Mouse (Mus musculus) liver, embryonic 11.5 days (tissue): Measurements from ENCODE around the gene Acsf3. TPM values are rescaled to one million over a fixed set of nuclear protein-coding genes. Genes with fewer than 3 reads are reported as not detected.
A peak's percentile ranks its signal among the peaks of the same experiment; 100 is the strongest.

Experiments
- ATAC-seq: fragments of 200-750 bp; cut with Nextera tagmentation; replicated peaks from 2 replicates; pipeline ENCODE4 v1.8.0; 2017; ENCODE audit warnings: moderate number of reproducible peaks, mild to moderate bottlenecking, moderate TSS enrichment, moderate library complexity; ENCODE audit not compliant: low FRiP score
- DNase-seq: peaks from one replicate; pipeline ENCODE4 v3.0.0-alpha.2; 2017; ENCODE audit warnings: low spot score
- H3K27ac ChIP-seq: fragments of 300-500 bp; sonication (generic); 2 replicates; pipeline ENCODE4 v1.5.1; 2014; ENCODE audit warnings: mild to moderate bottlenecking, low read depth, low read length, control low read depth
- H3K27me3 ChIP-seq: fragments of 300-500 bp; sonication (generic); replicated peaks from 2 replicates; pipeline ENCODE4 v1.6.1; 2014; ENCODE audit warnings: low read length, mixed read lengths; ENCODE audit not compliant: control insufficient read depth, insufficient read depth
- H3K36me3 ChIP-seq: fragments of 300-500 bp; sonication (generic); 2 replicates; pipeline ENCODE4 v1.6.1; 2014; ENCODE audit warnings: mild to moderate bottlenecking, low read length, moderate library complexity, mixed read lengths; ENCODE audit not compliant: control insufficient read depth, insufficient read depth
- H3K4me1 ChIP-seq: fragments of 300-500 bp; sonication (generic); replicated peaks from 2 replicates; pipeline ENCODE4 v1.6.1; 2014; ENCODE audit warnings: low read length, mixed read lengths; ENCODE audit not compliant: control insufficient read depth, insufficient read depth
- H3K4me2 ChIP-seq: fragments of 300-500 bp; sonication (generic); 2 replicates; pipeline ENCODE4 v1.6.1; 2014; ENCODE audit warnings: mild to moderate bottlenecking, control low read depth, moderate library complexity
- H3K4me3 ChIP-seq: fragments of 300-500 bp; sonication (generic); 2 replicates; pipeline ENCODE4 v1.5.1; 2014; ENCODE audit warnings: low read depth, low read length, control low read depth
- H3K9ac ChIP-seq: fragments of 300-500 bp; sonication (generic); 2 replicates; pipeline ENCODE4 v1.6.1; 2014; ENCODE audit warnings: low read depth, low read length, control low read depth
- H3K9me3 ChIP-seq: fragments of 300-500 bp; sonication (generic); 2 replicates; pipeline ENCODE4 v1.6.1; 2016; ENCODE audit warnings: low read length, inconsistent platforms, mixed read lengths; ENCODE audit not compliant: control insufficient read depth
- WGBS: fragments of 180-500 bp; shearing (Covaris S2); extraction: QIAGEN DNeasy Blood & Tissue Kit; methylation state at CpG from one replicate; pipeline ENCODE4 v1.1.7; 2014; 5-methylcytosine and 5-hydroxymethylcytosine counted together
- polyA plus RNA-seq: library from polyadenylated mRNA; unstranded; fragments of >200 nt; fragmentation: Nextera tagmentation; extraction: Ambion mirVana; gene quantifications from 2 replicates; pipeline ENCODE4 v1.2.1, GENCODE M21; 2014

Acsf3 gene
- polyA plus RNA-seq, 1 experiment from 2014 or later = 16.6 TPM

- ATAC-seq = no peak
These were observed 79.8 kb downstream of the Acsf3 start for GRCm38 (mm10) chr8:122855123-122855522.

GRCm38 (mm10) chr8:122856288-122856687, 81.0 kb downstream of the Acsf3 start:
- Histone ChIP-seq H3K9ac (no peak overlapping the region), H3K36me3 (no peaks in the 10 kb centered on the region), H3K27ac (no peak overlapping the region), H3K4me2 (no peak overlapping the region), H3K4me3 (no peak overlapping the region), H3K4me1 (peaks cover 2% of the 10 kb centered on the region; the same call in 1 of the 2 replicates), H3K27me3 (peaks cover 8% of the 10 kb centered on the region; the same call in 1 of the 2 replicates), H3K9me3 (no peaks in the 10 kb centered on the region)
- DNase-seq (no peak), ATAC-seq (no peak; the same call in 1 of the 2 replicates)
- WGBS = 77% methylated on average over 8 of the region's 8 CpGs

More at GRCm38 (mm10) chr8:122855123-122855522, 79.8 kb downstream of the Acsf3 start:
- 79% methylated on average over 4 of the region's 4 CpGs for WGBS
- Histone ChIP-seq H3K36me3 (no peaks in the 10 kb centered on the region), H3K27ac (no peak overlapping the region), H3K9me3 (no peaks in the 10 kb centered on the region), H3K4me2 (no peak overlapping the region), H3K4me3 (no peak overlapping the region), H3K4me1 (peaks cover 2% of the 10 kb centered on the region; the same call in 1 of the 2 replicates), H3K9ac (no peak overlapping the region), H3K27me3 (peaks cover 3% of the 10 kb centered on the region; the same call in 1 of the 2 replicates)
- no peak for DNase-seq

- no peaks in the 10 kb centered on the region for H3K4me1 ChIP-seq
- no peak overlapping the region for H3K27ac ChIP-seq
- DNase-seq (no peak), ATAC-seq (no peak)
- H3K36me3 ChIP-seq = no peaks in the 10 kb centered on the region
- WGBS = 56% methylated on average over 13 of the region's 13 CpGs
- H3K4me3 ChIP-seq = no peak overlapping the region
- H3K4me2 ChIP-seq = no peak overlapping the region
- no peaks in the 10 kb centered on the region for H3K9me3 ChIP-seq
- H3K9ac ChIP-seq = no peak overlapping the region
- peaks cover 6% of the 10 kb centered on the region for H3K27me3 ChIP-seq
These were observed 84.6 kb downstream of the Acsf3 start for GRCm38 (mm10) chr8:122859843-122860242.

GRCm38 (mm10) chr8:122864719-122865129, 89.4 kb downstream of the Acsf3 start:
- Histone ChIP-seq H3K27ac (no peak overlapping the region), H3K9me3 (no peaks in the 10 kb centered on the region), H3K9ac (no peak overlapping the region), H3K4me1 (no peaks in the 10 kb centered on the region; the same call in 1 of the 2 replicates), H3K4me3 (no peak overlapping the region), H3K27me3 (peaks cover 6% of the 10 kb centered on the region), H3K36me3 (no peaks in the 10 kb centered on the region), H3K4me2 (peak overlapping the region; percentile 19)
- WGBS = 61% methylated on average over 26 of the region's 26 CpGs
- ATAC-seq = no peak
- DNase-seq = no peak

GRCm38 (mm10) chr8:122865441-122865840, 90.2 kb downstream of the Acsf3 start:
- no peak overlapping the region for H3K4me3 ChIP-seq
- no peaks in the 10 kb centered on the region for H3K9me3 ChIP-seq
- peaks cover 5% of the 10 kb centered on the region for H3K27me3 ChIP-seq
- no peak overlapping the region for H3K9ac ChIP-seq
- H3K4me2 ChIP-seq = peak overlapping the region; percentile 19; the same call in 1 of the 2 replicates
- DNase-seq = no peak
- H3K36me3 ChIP-seq = no peaks in the 10 kb centered on the region
- H3K4me1 ChIP-seq = peaks cover 6% of the 10 kb centered on the region
- ATAC-seq = no peak
- WGBS = 54% methylated on average over 10 of the region's 10 CpGs
- H3K27ac ChIP-seq = no peak overlapping the region

GRCm38 (mm10) chr8:122866231-122866630, 90.9 kb downstream of the Acsf3 start:
- Histone ChIP-seq H3K9me3 (no peaks in the 10 kb centered on the region), H3K27ac (no peak overlapping the region), H3K27me3 (no peaks in the 10 kb centered on the region; the same call in none of the 2 replicates), H3K4me3 (no peak overlapping the region), H3K36me3 (no peaks in the 10 kb centered on the region), H3K4me2 (no peak overlapping the region), H3K4me1 (peaks cover 9% of the 10 kb centered on the region), H3K9ac (no peak overlapping the region)
- DNase-seq = no peak
- 74% methylated on average over 8 of the region's 8 CpGs for whole genome bisulfite sequencing
- no peak for ATAC-seq

Other genes starting within 250 kb of the Acsf3 start
- gene Piezo1, start 224.2 kb upstream of the Acsf3 start, polyA plus RNA-seq = 29.7 and 45.8 TPM in 2 replicates
- gene Cdt1, start 207.5 kb upstream of the Acsf3 start, polyA plus RNA-seq = 93.2 and 98.2 TPM in 2 replicates
- 400 and 425 TPM in 2 replicates for gene Aprt, start 198.6 kb upstream of the Acsf3 start, polyA plus RNA-seq
- 6.5 and 6.6 TPM in 2 replicates for gene Galns, start 164.0 kb upstream of the Acsf3 start, polyA plus RNA-seq
- 40.3 and 44.6 TPM in 2 replicates for gene Trappc2l, start 163.8 kb upstream of the Acsf3 start, polyA plus RNA-seq
- gene Pabpn1l, start 152.7 kb upstream of the Acsf3 start, polyA plus RNA-seq = not detected in 2 replicates
- 13.8 and 14.4 TPM in 2 replicates for gene Cbfa2t3, start 76.4 kb upstream of the Acsf3 start, polyA plus RNA-seq
- 0.97 and 1.5 TPM in 2 replicates for gene Cdh15, start 72.5 kb downstream of the Acsf3 start, polyA plus RNA-seq